Mouse (Mus musculus): Measurements from ENCODE around the gene Ltb4r2. TPM values are rescaled to one million over a fixed set of nuclear protein-coding genes. Genes with fewer than 3 reads are reported as not detected.
A peak's percentile ranks its signal among the peaks of the same experiment; 100 is the strongest.

Ltb4r2 gene
- polyA plus RNA-seq, 1 experiment, result 2.0 TPM

DNA sequence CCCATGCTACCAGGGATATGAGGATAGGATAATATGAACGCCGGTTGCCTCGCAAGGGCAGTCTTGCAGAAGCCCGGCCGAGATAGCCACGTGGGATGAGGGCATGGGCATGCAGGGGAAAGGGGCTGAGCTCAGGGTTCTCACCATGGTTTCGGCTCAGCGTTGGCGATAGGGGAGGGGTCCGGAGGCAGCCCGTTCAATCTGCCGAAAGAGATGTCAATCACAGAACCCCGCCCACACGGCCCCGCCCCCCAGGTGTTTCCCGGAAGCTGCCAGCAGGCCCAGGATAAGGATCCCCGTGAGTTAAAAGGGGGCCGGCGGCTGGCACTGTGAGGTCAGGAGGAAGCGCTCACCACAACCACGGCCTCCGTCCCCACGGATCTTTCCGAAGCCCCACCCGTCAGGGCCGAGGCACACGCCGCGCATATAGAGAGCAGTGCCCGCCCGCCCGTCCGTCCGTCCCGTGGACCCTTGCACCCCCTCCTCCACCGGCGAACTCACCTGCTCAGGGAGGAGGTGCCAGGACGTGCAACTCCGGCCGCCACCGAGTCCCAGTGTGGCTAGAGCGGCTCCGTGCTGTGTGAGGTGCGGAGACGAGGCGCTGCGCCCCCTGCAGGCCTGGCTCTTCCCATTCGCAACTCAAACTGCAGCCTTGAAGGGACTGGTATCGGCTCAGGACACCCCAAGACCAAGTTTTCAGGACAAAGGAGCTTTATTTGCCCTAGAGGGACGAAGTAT lies 39.4 kb upstream of the Ltb4r2 start, which contains the start of gene Rabggta:
Gene Rabggta, minus strand, starts transcription at position 564 of the 738 bp plus-strand sequence.
- TF ChIP-seq CTCF (IDR thresholded peaks at IDR 0.05; ENCODE audit: borderline replicate concordance, insufficient read depth, low read length), result peak; percentile 97
- TF ChIP-seq POLR2A (IDR thresholded peaks at IDR 0.05; ENCODE audit: low read depth, low read length), result peak; percentile 53; the same call in 1 of the 2 replicates
- no peak within 1 kb of the TSS for H3K27ac ChIP-seq (ENCODE audit: insufficient read depth, low read length)
- peaks cover 8% of the 10 kb centered on the region; the same call in 1 of the 2 replicates for H3K4me1 ChIP-seq (ENCODE audit: control insufficient read depth, insufficient read depth, low read length)
- H3K4me3 ChIP-seq (ENCODE audit: insufficient read depth, low read length), result peak within 1 kb of the TSS; percentile 65

DNA sequence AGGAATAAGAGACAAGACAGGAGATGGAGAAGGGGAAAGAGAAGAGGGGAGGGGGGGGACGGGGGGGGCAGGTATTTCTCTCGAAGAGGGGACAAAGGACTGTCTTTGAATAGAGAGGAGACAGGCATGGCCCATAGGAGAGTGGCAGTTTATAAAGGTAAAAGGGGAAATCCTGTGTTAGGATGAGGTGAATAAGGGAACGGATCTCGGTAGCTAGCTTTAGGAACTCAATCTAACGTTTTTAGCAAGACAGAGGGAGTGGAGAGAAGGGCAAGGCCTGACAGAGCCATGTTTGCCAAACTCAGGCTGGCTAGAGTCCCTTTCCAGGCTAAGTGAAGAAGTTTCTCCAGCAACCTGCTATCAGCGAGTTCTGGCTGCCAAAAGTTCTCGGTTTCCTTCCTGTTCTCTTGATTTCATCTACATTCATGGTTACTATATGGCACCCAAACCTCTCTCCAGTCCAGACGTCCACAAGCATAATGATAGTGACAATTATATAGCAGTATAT lies 38.7 kb upstream of the Ltb4r2 start:
- Histone ChIP-seq H3K4me3 (ENCODE audit: insufficient read depth, low read length) (no peak overlapping the region), H3K4me1 (ENCODE audit: control insufficient read depth, insufficient read depth, low read length) (peaks cover 8% of the 10 kb centered on the region; the same call in 1 of the 2 replicates), H3K27ac (ENCODE audit: insufficient read depth, low read length) (no peak overlapping the region)
- no peak for TF ChIP-seq CTCF (IDR thresholded peaks at IDR 0.05; ENCODE audit: borderline replicate concordance, insufficient read depth, low read length)
- TF ChIP-seq POLR2A (IDR thresholded peaks at IDR 0.05; ENCODE audit: low read depth, low read length), result no peak

DNA sequence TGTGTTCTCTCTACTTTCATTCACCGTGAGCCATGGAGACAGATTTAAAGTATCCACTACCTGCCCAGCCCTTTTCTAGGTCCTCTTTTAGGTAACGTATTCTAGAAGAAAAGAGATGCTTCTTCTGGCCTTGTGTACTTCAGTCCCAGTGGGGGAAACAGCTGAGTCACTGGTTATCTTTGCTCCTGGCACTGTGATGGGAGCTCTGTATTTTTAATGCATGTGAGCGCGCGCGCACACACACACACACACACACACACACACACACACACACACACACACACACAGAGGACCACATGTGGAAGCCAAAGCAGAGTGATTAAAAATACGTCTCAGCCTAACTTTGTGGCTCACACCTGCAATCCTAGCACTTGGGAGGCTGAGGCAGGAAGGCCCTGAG lies 37.8 kb upstream of the Ltb4r2 start:
- no peak overlapping the region for H3K27ac ChIP-seq (ENCODE audit: insufficient read depth, low read length)
- no peak overlapping the region for H3K4me3 ChIP-seq (ENCODE audit: insufficient read depth, low read length)
- no peak for TF ChIP-seq CTCF (IDR thresholded peaks at IDR 0.05; ENCODE audit: borderline replicate concordance, insufficient read depth, low read length)
- no peak for TF ChIP-seq POLR2A (IDR thresholded peaks at IDR 0.05; ENCODE audit: low read depth, low read length)
- peaks cover 8% of the 10 kb centered on the region; the same call in 1 of the 2 replicates for H3K4me1 ChIP-seq (ENCODE audit: control insufficient read depth, insufficient read depth, low read length)

DNA sequence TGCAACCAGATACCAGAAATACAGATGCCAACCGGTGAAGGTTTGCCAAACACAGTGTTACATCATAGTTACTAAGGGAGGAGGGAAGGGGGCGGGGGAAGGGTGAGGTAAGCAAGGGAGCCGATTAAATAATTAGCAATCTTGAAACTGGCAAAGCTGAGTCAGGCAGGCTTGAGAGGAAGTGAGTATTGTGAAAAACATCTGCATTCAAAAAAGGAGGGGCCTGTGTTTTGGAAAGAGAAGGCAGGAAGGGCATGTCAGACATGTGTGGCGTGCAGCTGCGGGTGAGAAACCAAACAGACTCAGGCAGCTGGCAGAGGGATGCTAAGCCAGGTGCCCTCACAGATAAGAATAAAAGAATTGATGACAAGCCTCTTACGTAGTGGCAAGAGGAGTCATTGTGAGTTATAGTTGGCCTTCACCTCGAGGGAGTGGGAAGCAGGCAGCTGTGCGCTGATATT lies 36.8 kb upstream of the Ltb4r2 start:
- Histone ChIP-seq H3K27ac (ENCODE audit: insufficient read depth, low read length) (no peak overlapping the region; the same call in 1 of the 2 replicates), H3K4me1 (ENCODE audit: control insufficient read depth, insufficient read depth, low read length) (peaks cover 8% of the 10 kb centered on the region; the same call in 1 of the 2 replicates), H3K4me3 (ENCODE audit: insufficient read depth, low read length) (no peak overlapping the region)
- no peak for TF ChIP-seq POLR2A (IDR thresholded peaks at IDR 0.05; ENCODE audit: low read depth, low read length)

DNA sequence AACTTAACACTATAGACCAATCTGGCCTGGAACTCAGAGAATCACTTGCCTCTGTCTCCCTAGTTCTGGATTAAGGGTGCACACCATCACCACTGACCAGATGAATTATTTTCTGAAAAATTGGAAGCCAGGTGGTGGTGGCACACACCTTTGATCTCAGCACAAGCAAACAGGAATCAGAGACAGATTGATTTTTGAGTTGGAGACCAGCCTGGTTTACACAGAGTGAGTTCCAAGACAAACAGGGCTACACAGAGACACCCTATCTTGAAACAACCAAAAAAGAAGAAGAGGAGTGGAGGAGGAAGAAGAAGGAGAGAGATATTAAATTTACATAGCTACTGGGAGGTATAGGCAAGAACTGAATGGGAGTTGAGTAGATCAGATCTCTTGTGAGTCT lies 35.0 kb upstream of the Ltb4r2 start:
- Histone ChIP-seq H3K4me1 (ENCODE audit: control insufficient read depth, insufficient read depth, low read length) (peaks cover 8% of the 10 kb centered on the region; the same call in 1 of the 2 replicates), H3K4me3 (ENCODE audit: insufficient read depth, low read length) (no peak overlapping the region), H3K27ac (ENCODE audit: insufficient read depth, low read length) (no peak overlapping the region)
- TF ChIP-seq CTCF (IDR thresholded peaks at IDR 0.05; ENCODE audit: borderline replicate concordance, insufficient read depth, low read length) (no peak), POLR2A (IDR thresholded peaks at IDR 0.05; ENCODE audit: low read depth, low read length) (no peak)

DNA sequence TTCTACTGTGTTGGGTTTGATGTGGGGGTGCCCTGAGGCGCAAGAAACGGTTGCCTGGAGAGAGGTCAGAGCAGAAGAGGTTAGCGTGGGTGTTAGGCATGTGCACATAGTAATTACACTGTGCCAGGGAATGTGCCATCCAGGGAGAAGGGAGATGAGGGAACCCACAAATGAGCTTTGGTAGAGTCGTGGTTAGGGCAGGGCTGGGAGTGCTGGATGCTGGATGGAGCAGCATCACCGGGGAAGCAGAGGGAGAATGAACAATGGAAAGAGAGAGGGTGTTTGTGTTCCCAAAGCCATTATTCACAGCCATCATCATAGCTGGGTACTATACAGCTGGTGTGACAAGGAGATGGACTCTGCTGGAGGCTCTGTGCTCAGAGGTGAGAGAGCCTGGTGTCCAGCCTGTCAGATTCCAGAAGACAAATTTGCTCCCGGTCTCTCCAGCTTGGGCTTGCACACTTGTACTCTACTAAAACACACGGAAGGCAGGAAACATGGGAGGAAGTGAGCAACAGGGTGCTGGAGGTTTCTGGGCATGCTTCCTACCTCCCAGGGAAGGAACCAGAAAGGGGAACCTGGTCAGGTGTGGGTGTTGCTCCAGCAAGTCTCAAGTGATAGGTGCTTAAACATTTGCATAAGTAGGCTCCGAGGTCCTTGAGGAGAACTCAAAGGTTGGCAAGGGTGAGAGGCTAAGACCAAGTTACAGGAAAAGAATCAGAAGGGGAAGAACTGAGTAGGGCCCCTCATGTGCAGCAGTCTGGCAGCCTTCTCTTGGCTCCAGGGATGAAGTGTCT lies 33.1 kb upstream of the Ltb4r2 start:
- no peak overlapping the region for H3K27ac ChIP-seq (ENCODE audit: insufficient read depth, low read length)
- peaks cover 8% of the 10 kb centered on the region; the same call in 1 of the 2 replicates for H3K4me1 ChIP-seq (ENCODE audit: control insufficient read depth, insufficient read depth, low read length)
- no peak for TF ChIP-seq CTCF (IDR thresholded peaks at IDR 0.05; ENCODE audit: borderline replicate concordance, insufficient read depth, low read length)
- TF ChIP-seq POLR2A (IDR thresholded peaks at IDR 0.05; ENCODE audit: low read depth, low read length), result no peak

DNA sequence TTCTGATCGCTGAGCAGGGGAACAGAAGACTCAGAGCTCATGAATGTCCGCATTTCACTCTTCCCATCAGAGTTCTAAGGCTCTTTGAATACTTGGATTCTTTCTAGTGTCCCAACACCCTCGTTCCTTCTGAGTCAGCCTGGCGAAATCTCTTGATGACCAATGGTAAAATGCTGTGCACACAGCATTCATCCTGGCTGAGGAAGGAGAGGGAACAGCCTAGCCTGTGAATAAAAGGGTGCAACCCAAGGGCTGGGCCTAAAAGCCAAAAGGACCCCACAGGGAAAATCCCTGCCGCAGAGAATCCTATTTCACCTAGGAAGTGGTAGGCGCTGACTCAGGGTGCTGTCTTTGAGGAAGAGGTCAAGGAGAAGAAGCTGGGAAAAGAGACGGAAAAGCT lies 31.1 kb upstream of the Ltb4r2 start:
- Histone ChIP-seq H3K27ac (ENCODE audit: insufficient read depth, low read length) (no peak overlapping the region), H3K4me3 (ENCODE audit: insufficient read depth, low read length) (no peak overlapping the region)

More for the DNA sequence above, 33.1 kb upstream of the Ltb4r2 start:
- H3K4me3 ChIP-seq (ENCODE audit: insufficient read depth, low read length), result no peak overlapping the region

DNA sequence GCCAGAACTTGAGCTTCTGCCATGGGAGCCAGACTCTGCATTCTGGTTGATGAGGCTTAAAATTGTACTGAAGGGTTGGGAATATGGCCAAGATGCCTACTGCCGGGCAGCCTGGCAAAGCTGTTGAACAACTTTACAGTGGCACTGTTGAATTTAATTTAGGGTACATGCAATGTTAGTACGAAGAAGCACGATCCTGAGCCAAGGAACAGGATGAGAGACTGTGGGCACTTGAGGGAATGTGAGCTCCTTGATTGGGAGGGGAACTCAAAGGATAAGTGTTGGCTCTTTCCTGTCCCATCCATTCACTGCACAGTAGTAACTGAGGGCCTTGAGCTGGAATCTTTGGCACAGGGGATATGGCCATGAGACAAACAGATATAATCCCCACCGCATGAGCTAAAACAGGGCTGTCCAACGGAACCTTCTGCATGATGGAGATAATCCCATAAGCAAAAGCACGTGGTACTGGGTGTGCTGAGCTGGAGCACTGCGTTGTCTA lies 30.6 kb upstream of the Ltb4r2 start:
- Histone ChIP-seq H3K4me1 (ENCODE audit: control insufficient read depth, insufficient read depth, low read length) (no peaks in the 10 kb centered on the region), H3K4me3 (ENCODE audit: insufficient read depth, low read length) (no peak overlapping the region), H3K27ac (ENCODE audit: insufficient read depth, low read length) (no peak overlapping the region)
- TF ChIP-seq CTCF (IDR thresholded peaks at IDR 0.05; ENCODE audit: borderline replicate concordance, insufficient read depth, low read length), result no peak
- no peak for TF ChIP-seq POLR2A (IDR thresholded peaks at IDR 0.05; ENCODE audit: low read depth, low read length)

More for the DNA sequence above, 31.1 kb upstream of the Ltb4r2 start:
- TF ChIP-seq POLR2A (IDR thresholded peaks at IDR 0.05; ENCODE audit: low read depth, low read length), result no peak
- no peak for TF ChIP-seq CTCF (IDR thresholded peaks at IDR 0.05; ENCODE audit: borderline replicate concordance, insufficient read depth, low read length)
- no peaks in the 10 kb centered on the region for H3K4me1 ChIP-seq (ENCODE audit: control insufficient read depth, insufficient read depth, low read length)

DNA sequence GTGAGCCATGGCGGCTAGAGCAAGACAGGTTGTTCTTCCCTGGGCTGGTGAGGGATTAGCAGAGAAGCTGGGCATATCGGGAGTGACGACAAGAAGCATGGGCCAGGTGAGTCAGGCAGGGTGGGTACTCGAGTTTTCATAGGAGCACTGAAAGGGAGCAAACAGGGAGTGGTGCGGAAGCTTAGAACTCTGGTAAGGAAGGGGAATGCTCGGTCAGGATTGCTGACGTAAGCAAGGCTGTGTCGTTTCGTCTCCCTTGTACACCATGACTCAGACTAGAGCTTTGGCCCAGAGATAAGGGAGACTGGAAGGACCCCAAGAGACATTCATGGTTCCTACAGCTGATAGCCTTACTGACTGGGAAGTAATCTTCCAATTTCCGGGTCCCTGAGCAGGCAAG lies 27.3 kb upstream of the Ltb4r2 start:
- Histone ChIP-seq H3K4me1 (ENCODE audit: control insufficient read depth, insufficient read depth, low read length) (no peaks in the 10 kb centered on the region), H3K4me3 (ENCODE audit: insufficient read depth, low read length) (no peak overlapping the region), H3K27ac (ENCODE audit: insufficient read depth, low read length) (no peak overlapping the region)
- TF ChIP-seq CTCF (IDR thresholded peaks at IDR 0.05; ENCODE audit: borderline replicate concordance, insufficient read depth, low read length) (no peak), POLR2A (IDR thresholded peaks at IDR 0.05; ENCODE audit: low read depth, low read length) (no peak)

Data from embryonic fibroblast, embryonic 13.5 days (primary cell).